Mouse (Mus musculus) liver, embryonic 13.5 days (tissue): ENCODE measurements around the gene Gab3. TPM values are rescaled to one million over a fixed set of nuclear protein-coding genes. Genes with fewer than 3 reads are reported as not detected.

ENCODE experiments used
- ATAC-seq: fragments of 200-750 bp; cut with Nextera tagmentation; 2 replicates; pipeline ENCODE4 v1.8.0; 2017; ENCODE audit warnings: low read depth, mild to moderate bottlenecking, moderate number of reproducible peaks, moderate library complexity
- DNase-seq: peaks from one replicate; pipeline ENCODE4 v3.0.0; 2022
- H3K27ac ChIP-seq: fragments of 300-500 bp; sonication (generic); 2 replicates; pipeline ENCODE4 v1.5.1; 2015; ENCODE audit warnings: moderate library complexity, mild to moderate bottlenecking, inconsistent platforms
- H3K27me3 ChIP-seq: fragments of 300-500 bp; sonication (generic); 2 replicates; pipeline ENCODE4 v1.6.1; 2015; ENCODE audit warnings: mild to moderate bottlenecking, inconsistent platforms
- H3K36me3 ChIP-seq: fragments of 300-500 bp; sonication (generic); 2 replicates; pipeline ENCODE4 v1.6.1; 2015; ENCODE audit warnings: mild to moderate bottlenecking, inconsistent platforms
- H3K4me1 ChIP-seq: fragments of 300-500 bp; sonication (generic); replicated peaks from 2 replicates; pipeline ENCODE4 v1.6.1; 2015; ENCODE audit warnings: inconsistent platforms
- H3K4me2 ChIP-seq: fragments of 300-500 bp; sonication (generic); 2 replicates; pipeline ENCODE4 v1.6.1; 2015; ENCODE audit warnings: inconsistent platforms, mild to moderate bottlenecking, moderate library complexity
- H3K4me3 ChIP-seq: fragments of 300-500 bp; sonication (generic); replicated peaks from 2 replicates; pipeline ENCODE4 v1.5.1; 2015; ENCODE audit warnings: mild to moderate bottlenecking, inconsistent platforms
- H3K9ac ChIP-seq: fragments of 300-500 bp; sonication (generic); 2 replicates; pipeline ENCODE4 v1.6.1; 2015; ENCODE audit warnings: mild to moderate bottlenecking, inconsistent platforms
- H3K9me3 ChIP-seq: fragments of 300-500 bp; sonication (generic); replicated peaks from 2 replicates; pipeline ENCODE4 v1.6.1; 2016; ENCODE audit warnings: inconsistent platforms
- WGBS: fragments of 180-500 bp; shearing (Covaris S2); methylation state at CpG from one replicate; pipeline ENCODE4 v1.1.7; 2015; ENCODE audit not compliant: insufficient replicate concordance; 5-methylcytosine and 5-hydroxymethylcytosine counted together
- polyA plus RNA-seq: library from polyadenylated mRNA; unstranded; fragments of >200 nt; fragmentation: Nextera tagmentation; extraction: Ambion mirVana; gene quantifications from 2 replicates; pipeline ENCODE4 v1.2.1, GENCODE M21; 2015

The Gab3 gene
- 1.2 and 1.3 TPM in 2 replicates for polyA plus RNA-seq

- 8% methylated on average over 9 of the region's 17 CpGs for WGBS
- peak within 1 kb of the TSS; percentile 29; the same call in 1 of the 2 replicates for H3K27ac ChIP-seq
- ATAC-seq = peak; percentile 95
These were observed at the start of gene Gab3 for GRCm38 (mm10) chrX:75084774-75085508. Gab3 (minus strand) TSS chrX:75085458.

GRCm38 (mm10) chrX:75130467-75131160, 45.4 kb upstream of the Gab3 start, which contains the start of gene Mpp1:
Mpp1 (minus strand) TSS chrX:75131016.
- Histone ChIP-seq H3K4me2 (peak within 1 kb of the TSS; percentile 66), H3K27me3 (no peaks in the 10 kb centered on the region), H3K9ac (peak within 1 kb of the TSS; percentile 85), H3K27ac (peak within 1 kb of the TSS; percentile 95), H3K4me3 (peak within 1 kb of the TSS; percentile 73), H3K4me1 (peaks cover 24% of the 10 kb centered on the region), H3K36me3 (peaks cover under 1% of the 10 kb centered on the region), H3K9me3 (no peaks in the 10 kb centered on the region)
- peak; percentile 79 for DNase-seq
- ATAC-seq = peak; percentile 98
- 12% methylated on average over 36 of the region's 36 CpGs for WGBS

More at GRCm38 (mm10) chrX:75084774-75085508, at the start of gene Gab3:
- H3K4me1 ChIP-seq = 0 out of 2 replicates have a peak, but pooled peaks cover 5% of the 10 kb centered on the region
- H3K9ac ChIP-seq = peak within 1 kb of the TSS; percentile 72
- peak; percentile 50 for DNase-seq
- H3K4me3 ChIP-seq = peak within 1 kb of the TSS; percentile 67
- H3K9me3 ChIP-seq = no peaks in the 10 kb centered on the region
- no peaks in the 10 kb centered on the region for H3K36me3 ChIP-seq
- peak within 1 kb of the TSS; percentile 73 for H3K4me2 ChIP-seq
- no peaks in the 10 kb centered on the region for H3K27me3 ChIP-seq

GRCm38 (mm10) chrX:75129474-75129873, 44.2 kb upstream of the Gab3 start:
- Histone ChIP-seq H3K9ac (peak overlapping the region; percentile 72), H3K9me3 (no peaks in the 10 kb centered on the region), H3K4me2 (peak overlapping the region; percentile 65), H3K4me3 (peak overlapping the region; percentile 73), H3K4me1 (peaks cover 26% of the 10 kb centered on the region), H3K27me3 (no peaks in the 10 kb centered on the region), H3K27ac (peak overlapping the region; percentile 95), H3K36me3 (peaks cover 11% of the 10 kb centered on the region)
- 18% methylated on average over 2 of the region's 2 CpGs for WGBS
- ATAC-seq (peak; percentile 34), DNase-seq (no peak)

- Histone ChIP-seq H3K4me3 (peak overlapping the region; percentile 47), H3K27ac (peak overlapping the region; percentile 81)
- no peak for ATAC-seq
These were observed 43.2 kb upstream of the Gab3 start for GRCm38 (mm10) chrX:75128333-75128980.

GRCm38 (mm10) chrX:75126893-75127292, 41.6 kb upstream of the Gab3 start:
- Histone ChIP-seq H3K9ac (no peak overlapping the region), H3K9me3 (no peaks in the 10 kb centered on the region), H3K36me3 (peaks cover 20% of the 10 kb centered on the region), H3K4me3 (no peak overlapping the region), H3K4me2 (0 out of 2 replicates have a peak overlapping the region, but pooled peaks have one; percentile 69), H3K4me1 (peaks cover 26% of the 10 kb centered on the region), H3K27ac (no peak overlapping the region), H3K27me3 (no peaks in the 10 kb centered on the region)
- DNase-seq (no peak), ATAC-seq (no peak)

More at GRCm38 (mm10) chrX:75128333-75128980, 43.2 kb upstream of the Gab3 start:
- H3K4me1 ChIP-seq = peaks cover 26% of the 10 kb centered on the region
- peak overlapping the region; percentile 69 for H3K4me2 ChIP-seq
- H3K9me3 ChIP-seq = no peaks in the 10 kb centered on the region
- no peak for DNase-seq
- no peaks in the 10 kb centered on the region for H3K27me3 ChIP-seq
- peaks cover 15% of the 10 kb centered on the region for H3K36me3 ChIP-seq
- peak overlapping the region; percentile 63 for H3K9ac ChIP-seq

GRCm38 (mm10) chrX:75125606-75126005, 40.3 kb upstream of the Gab3 start:
- 64% methylated on average over 3 of the region's 3 CpGs for WGBS
- Histone ChIP-seq H3K36me3 (peaks cover 31% of the 10 kb centered on the region), H3K27me3 (no peaks in the 10 kb centered on the region), H3K4me1 (peaks cover 27% of the 10 kb centered on the region), H3K9me3 (no peaks in the 10 kb centered on the region), H3K27ac (no peak overlapping the region), H3K4me2 (no peak overlapping the region), H3K9ac (no peak overlapping the region), H3K4me3 (no peak overlapping the region)
- ATAC-seq = no peak
- no peak for DNase-seq

- Histone ChIP-seq H3K9me3 (no peaks in the 10 kb centered on the region), H3K9ac (peak overlapping the region; percentile 50; the same call in 1 of the 2 replicates), H3K27me3 (no peaks in the 10 kb centered on the region), H3K4me1 (peaks cover 40% of the 10 kb centered on the region), H3K27ac (peak overlapping the region; percentile 91), H3K4me2 (peak overlapping the region; percentile 46), H3K36me3 (peaks cover 66% of the 10 kb centered on the region), H3K4me3 (peak overlapping the region; percentile 21; the same call in 1 of the 2 replicates)
- ATAC-seq = peak; percentile 94
- DNase-seq = peak; percentile 20
These were observed 30.3 kb upstream of the Gab3 start for GRCm38 (mm10) chrX:75115550-75115949.

- Histone ChIP-seq H3K36me3 (peaks cover 82% of the 10 kb centered on the region), H3K9me3 (no peaks in the 10 kb centered on the region), H3K4me2 (no peak overlapping the region), H3K4me1 (peaks cover 12% of the 10 kb centered on the region), H3K27ac (no peak overlapping the region), H3K4me3 (no peak overlapping the region), H3K9ac (no peak overlapping the region), H3K27me3 (no peaks in the 10 kb centered on the region)
- peak; percentile 39 for ATAC-seq
- WGBS = 66% methylated on average over 6 of the region's 6 CpGs
- no peak for DNase-seq
These were observed 17.0 kb upstream of the Gab3 start for GRCm38 (mm10) chrX:75102293-75102692.

GRCm38 (mm10) chrX:75098799-75099198, 13.5 kb upstream of the Gab3 start:
- Histone ChIP-seq H3K27ac (no peak overlapping the region), H3K9me3 (no peaks in the 10 kb centered on the region), H3K9ac (no peak overlapping the region), H3K36me3 (peaks cover 50% of the 10 kb centered on the region), H3K4me3 (0 out of 2 replicates have a peak overlapping the region, but pooled peaks have one; percentile 69), H3K27me3 (no peaks in the 10 kb centered on the region), H3K4me1 (peaks cover 13% of the 10 kb centered on the region), H3K4me2 (peak overlapping the region; percentile 21)
- 78% methylated on average over 8 of the region's 8 CpGs for WGBS
- DNase-seq (no peak), ATAC-seq (no peak)

GRCm38 (mm10) chrX:75096163-75096770, 11.0 kb upstream of the Gab3 start:
- Histone ChIP-seq H3K4me3 (peak overlapping the region; percentile 69), H3K36me3 (peaks cover 28% of the 10 kb centered on the region), H3K27me3 (no peaks in the 10 kb centered on the region), H3K9me3 (no peaks in the 10 kb centered on the region), H3K4me1 (peaks cover 13% of the 10 kb centered on the region), H3K4me2 (peak overlapping the region; percentile 72), H3K27ac (peak overlapping the region; percentile 79), H3K9ac (peak overlapping the region; percentile 78)
- DNase-seq (no peak), ATAC-seq (peak; percentile 50)
- 9% methylated on average over 23 of the region's 23 CpGs for WGBS
